Mouse (Mus musculus): ENCODE results near the gene Zfp827.

- TF ChIP-seq CTCF (IDR thresholded peaks at IDR 0.05; ENCODE audit: insufficient read depth, low read depth, low read length) (no peak), POLR2A (IDR thresholded peaks at IDR 0.05; ENCODE audit: insufficient read depth, low read depth, low read length) (no peak)
Measured at GRCm38 (mm10) chr8:79239320-79239719, 211.1 kb downstream of the Zfp827 start.
